Mouse (Mus musculus) adrenal gland, postnatal 36 days (tissue): Measurements from ENCODE around the gene Zfp142. TPM values are rescaled to one million over a fixed set of nuclear protein-coding genes. Genes with fewer than 3 reads are reported as not detected.

Source experiments
- DNase-seq, 2 experiments: peaks; one replicate each; pipeline ENCODE4 v3.0.0; 2021; ENCODE audit warnings: mixed read lengths in 1 of 2
- microRNA-seq: library from miRNA; unstranded; fragments of <30 nt; microRNA quantifications from one replicate; pipeline ENCODE4 v1.2.0, GENCODE M21; 2021
- total RNA-seq, 2 experiments: library from RNA; stranded (reverse); gene quantifications; 2 replicates each; pipeline ENCODE4 v1.2.3; 2021

Zfp142 gene
- total RNA-seq, 2 experiments from 2014 or later: 12.6 to 18.3 TPM

GRCm38 (mm10) chr1:74519875-74520274 is 68.2 kb downstream of the Zfp142 start:
- no peak for DNase-seq

Small RNA genes within 50 kb of the gene (microRNA-seq; reads per million reads assigned to microRNA genes)
- not detected for gene Gm25035

Other genes starting within 250 kb of the Zfp142 start
- gene Catip, start 226.1 kb downstream of the Zfp142 start, total RNA-seq: under 1 TPM; 0.23 to 0.26 TPM
- 10 to 100 TPM in 1 of 2 experiments, 1 to 10 TPM in 1; 7.9 to 13.1 TPM for gene Slc11a1, start 213.1 kb downstream of the Zfp142 start, total RNA-seq
- 100 to 1,000 TPM; 128 to 176 TPM for gene Ctdsp1, start 196.7 kb downstream of the Zfp142 start, total RNA-seq
- 1 to 10 TPM; 1.3 to 1.5 TPM for gene Vil1, start 178.9 kb downstream of the Zfp142 start, total RNA-seq
- gene Cnot9, start 82.2 kb downstream of the Zfp142 start, total RNA-seq: 10 to 100 TPM; 27.5 to 30.5 TPM
- gene Plcd4, start 45.4 kb downstream of the Zfp142 start, total RNA-seq: under 1 TPM; 0.43 to 0.53 TPM
- 10 to 100 TPM; 19.7 to 23.9 TPM for gene Usp37, start 44.0 kb downstream of the Zfp142 start, total RNA-seq
- gene Bcs1l, start within 50 bp of the Zfp142 start, total RNA-seq: 10 to 100 TPM; 29.2 to 29.3 TPM
- 10 to 100 TPM; 40.6 to 55.3 TPM for gene Rnf25, start 13.2 kb upstream of the Zfp142 start, total RNA-seq
- 1 to 10 TPM; 2.9 to 4.2 TPM for gene Stk36, start 13.2 kb upstream of the Zfp142 start, total RNA-seq
- gene Ttll4, start 73.5 kb upstream of the Zfp142 start, total RNA-seq: 10 to 100 TPM; 18.3 to 21.8 TPM
- gene Cyp27a1, start 125.3 kb upstream of the Zfp142 start, total RNA-seq: 10 to 100 TPM; 11.4 to 14.9 TPM
- under 1 TPM in 1 of 2 experiments, not detected in 1; 0.23 TPM for gene Prkag3, start 161.0 kb upstream of the Zfp142 start, total RNA-seq
- gene Wnt6, start 183.6 kb upstream of the Zfp142 start, total RNA-seq: 1 to 10 TPM; 3.9 to 4.3 TPM
- gene Wnt10a, start 203.3 kb upstream of the Zfp142 start, total RNA-seq: under 1 TPM; 0.36 to 0.43 TPM